Mouse (Mus musculus) limb, embryonic 11.5 days (tissue): ENCODE results near the gene Gramd2. TPM values are rescaled to one million over a fixed set of nuclear protein-coding genes. Genes with fewer than 3 reads are reported as not detected.

Source experiments
- ATAC-seq: fragments of 200-750 bp; cut with Nextera tagmentation; 2 replicates; pipeline ENCODE4 v1.8.0; 2017; ENCODE audit warnings: low read depth; ENCODE audit not compliant: insufficient number of reproducible peaks, low FRiP score, low TSS enrichment
- DNase-seq: peaks from one replicate; pipeline ENCODE4 v3.0.0-alpha.2; 2015; ENCODE audit warnings: low spot score
- H3K27ac ChIP-seq: fragments of 300-500 bp; sonication (generic); replicated peaks from 2 replicates; pipeline ENCODE4 v1.5.1; 2014; ENCODE audit warnings: low read depth, mild to moderate bottlenecking, low read length
- H3K27me3 ChIP-seq: fragments of 300-500 bp; sonication (generic); 2 replicates; pipeline ENCODE4 v1.6.1; 2014; ENCODE audit warnings: mild to moderate bottlenecking, low read length, mixed read lengths; ENCODE audit not compliant: control insufficient read depth, insufficient read depth
- H3K36me3 ChIP-seq: fragments of 300-500 bp; sonication (generic); 2 replicates; pipeline ENCODE4 v1.6.1; 2014; ENCODE audit warnings: mild to moderate bottlenecking, low read length, moderate library complexity, mixed read lengths; ENCODE audit not compliant: control insufficient read depth, insufficient read depth
- H3K4me1 ChIP-seq: fragments of 300-500 bp; sonication (generic); 2 replicates; pipeline ENCODE4 v1.6.1; 2014; ENCODE audit warnings: low read length, mixed read lengths; ENCODE audit not compliant: control insufficient read depth, insufficient read depth
- H3K4me2 ChIP-seq: fragments of 300-500 bp; sonication (generic); 2 replicates; pipeline ENCODE4 v1.6.1; 2014; ENCODE audit warnings: low read depth, mild to moderate bottlenecking, moderate library complexity; ENCODE audit not compliant: severe bottlenecking
- H3K4me3 ChIP-seq: fragments of 300-500 bp; sonication (generic); 2 replicates; pipeline ENCODE4 v1.5.1; 2014; ENCODE audit warnings: low read depth, low read length
- H3K9ac ChIP-seq: fragments of 300-500 bp; sonication (generic); 2 replicates; pipeline ENCODE4 v1.6.1; 2014; ENCODE audit warnings: mild to moderate bottlenecking, low read length
- H3K9me3 ChIP-seq: fragments of 300-500 bp; sonication (generic); 2 replicates; pipeline ENCODE4 v1.6.1; 2016; ENCODE audit warnings: low read length; ENCODE audit not compliant: control insufficient read depth
- WGBS: fragments of 180-500 bp; shearing (Covaris S2); extraction: QIAGEN DNeasy Blood & Tissue Kit; methylation state at CpG from one replicate; pipeline ENCODE4 v1.1.7; 2014; 5-methylcytosine and 5-hydroxymethylcytosine counted together
- polyA plus RNA-seq: library from polyadenylated mRNA; unstranded; fragments of >200 nt; fragmentation: Nextera tagmentation; extraction: Ambion mirVana; gene quantifications from 2 replicates; pipeline ENCODE4 v1.2.1, GENCODE M21; 2014

Gene Gramd2
- polyA plus RNA-seq, 1 experiment from 2014 or later = 0.20 TPM

GRCm38 (mm10) chr9:59673427-59673826 lies 6.5 kb upstream of the Gramd2 start:
- Histone ChIP-seq H3K4me1 (0 out of 2 replicates have a peak, but pooled peaks cover 2% of the 10 kb centered on the region), H3K4me2 (no peak overlapping the region), H3K27me3 (no peaks in the 10 kb centered on the region), H3K36me3 (peaks cover 54% of the 10 kb centered on the region; the same call in 1 of the 2 replicates), H3K4me3 (no peak overlapping the region), H3K27ac (no peak overlapping the region), H3K9me3 (no peaks in the 10 kb centered on the region), H3K9ac (no peak overlapping the region)
- no peak for DNase-seq
- 75% methylated on average over 2 of the region's 2 CpGs for WGBS
- ATAC-seq = no peak

- no peaks in the 10 kb centered on the region for H3K27me3 ChIP-seq
- H3K4me3 ChIP-seq = no peak overlapping the region
- peaks cover 7% of the 10 kb centered on the region; the same call in 1 of the 2 replicates for H3K4me1 ChIP-seq
- 91% methylated on average over 14 of the region's 14 CpGs for WGBS
- no peak overlapping the region for H3K27ac ChIP-seq
- no peak for ATAC-seq
- no peaks in the 10 kb centered on the region for H3K9me3 ChIP-seq
- peaks cover 49% of the 10 kb centered on the region; the same call in 1 of the 2 replicates for H3K36me3 ChIP-seq
- H3K9ac ChIP-seq = no peak overlapping the region
- no peak overlapping the region for H3K4me2 ChIP-seq
- DNase-seq = no peak
Observed at GRCm38 (mm10) chr9:59675598-59675997, 4.3 kb upstream of the Gramd2 start.

- no peak overlapping the region for H3K9ac ChIP-seq
- 19% methylated on average over 1 of the region's 1 CpGs for WGBS
Observed at GRCm38 (mm10) chr9:59678313-59678712, 1.6 kb upstream of the Gramd2 start.

GRCm38 (mm10) chr9:59680534-59680875 lies 561 bp downstream of the Gramd2 start:
- Histone ChIP-seq H3K9ac (peak overlapping the region; percentile 22), H3K4me2 (peak overlapping the region; percentile 79), H3K4me3 (peak overlapping the region; percentile 34), H3K27me3 (no peaks in the 10 kb centered on the region), H3K9me3 (no peaks in the 10 kb centered on the region), H3K27ac (no peak overlapping the region), H3K36me3 (peaks cover 16% of the 10 kb centered on the region; the same call in 1 of the 2 replicates), H3K4me1 (peaks cover 5% of the 10 kb centered on the region; the same call in 1 of the 2 replicates)
- 7% methylated on average over 16 of the region's 16 CpGs for WGBS
- DNase-seq = no peak
- no peak for ATAC-seq

More at GRCm38 (mm10) chr9:59678313-59678712, 1.6 kb upstream of the Gramd2 start:
- Histone ChIP-seq H3K36me3 (peaks cover 30% of the 10 kb centered on the region; the same call in 1 of the 2 replicates), H3K9me3 (no peaks in the 10 kb centered on the region), H3K27me3 (no peaks in the 10 kb centered on the region), H3K27ac (no peak overlapping the region), H3K4me3 (no peak overlapping the region), H3K4me2 (no peak overlapping the region), H3K4me1 (peaks cover 7% of the 10 kb centered on the region; the same call in 1 of the 2 replicates)
- ATAC-seq (no peak), DNase-seq (no peak)

GRCm38 (mm10) chr9:59684020-59684419 lies 4.1 kb downstream of the Gramd2 start:
- Histone ChIP-seq H3K36me3 (peaks cover 4% of the 10 kb centered on the region; the same call in 1 of the 2 replicates), H3K4me2 (no peak overlapping the region), H3K27ac (no peak overlapping the region), H3K4me1 (peaks cover 5% of the 10 kb centered on the region; the same call in 1 of the 2 replicates), H3K4me3 (no peak overlapping the region), H3K27me3 (no peaks in the 10 kb centered on the region), H3K9ac (no peak overlapping the region), H3K9me3 (no peaks in the 10 kb centered on the region)
- 59% methylated on average over 2 of the region's 2 CpGs for WGBS
- DNase-seq = no peak
- no peak for ATAC-seq

- no peak overlapping the region for H3K4me3 ChIP-seq
- no peaks in the 10 kb centered on the region for H3K36me3 ChIP-seq
- no peak overlapping the region for H3K4me2 ChIP-seq
- H3K4me1 ChIP-seq = peaks cover 9% of the 10 kb centered on the region
- ATAC-seq (no peak), DNase-seq (no peak)
- WGBS = 29% methylated on average over 6 of the region's 6 CpGs
- no peaks in the 10 kb centered on the region for H3K9me3 ChIP-seq
- H3K27ac ChIP-seq = no peak overlapping the region
- no peak overlapping the region for H3K9ac ChIP-seq
- H3K27me3 ChIP-seq = no peaks in the 10 kb centered on the region
Observed at GRCm38 (mm10) chr9:59687416-59688046, 7.6 kb downstream of the Gramd2 start.

- Histone ChIP-seq H3K9me3 (no peaks in the 10 kb centered on the region), H3K27me3 (no peaks in the 10 kb centered on the region), H3K36me3 (no peaks in the 10 kb centered on the region), H3K27ac (no peak overlapping the region), H3K4me3 (0 out of 2 replicates have a peak overlapping the region, but pooled peaks have one; percentile 2), H3K4me2 (peak overlapping the region; percentile 44), H3K9ac (no peak overlapping the region), H3K4me1 (peaks cover 15% of the 10 kb centered on the region)
- DNase-seq (no peak), ATAC-seq (no peak; the same call in 1 of the 2 replicates)
- WGBS = 5% methylated on average over 22 of the region's 23 CpGs
Observed at GRCm38 (mm10) chr9:59691635-59692094, 11.7 kb downstream of the Gramd2 start.

- Histone ChIP-seq H3K9me3 (no peaks in the 10 kb centered on the region), H3K4me3 (0 out of 2 replicates have a peak overlapping the region, but pooled peaks have one; percentile 2), H3K4me2 (peak overlapping the region; percentile 44; the same call in 1 of the 2 replicates), H3K9ac (no peak overlapping the region), H3K36me3 (no peaks in the 10 kb centered on the region), H3K4me1 (peaks cover 15% of the 10 kb centered on the region), H3K27ac (no peak overlapping the region), H3K27me3 (no peaks in the 10 kb centered on the region)
- DNase-seq = no peak
- no peak for ATAC-seq
- WGBS = 27% methylated on average over 9 of the region's 9 CpGs
Observed at GRCm38 (mm10) chr9:59692145-59692544, 12.2 kb downstream of the Gramd2 start.
